Mouse (Mus musculus) left cerebral cortex, adult 6 months (tissue): ENCODE measurements around the gene Fbxo8. TPM values are rescaled to one million over a fixed set of nuclear protein-coding genes. Genes with fewer than 3 reads are reported as not detected.

ENCODE experiments used
- long read RNA-seq, 2 experiments: library from polyadenylated mRNA; unstranded; transcript quantifications; one replicate each; pipeline ENCODE4 v2.0.0; 2019 to 2020
- polyA plus RNA-seq: library from polyadenylated mRNA; unstranded; fragments of <200 nt; fragmentation: Nextera tagmentation; gene quantifications from 2 replicates; pipeline ENCODE4 v1.2.3, GENCODE M21; 2021

Gene Fbxo8
- 16.6 and 23.4 TPM in 2 replicates for polyA plus RNA-seq
- long read RNA-seq, experiment 1, transcript Fbxo8-201 (6 exons, 3,571 nt): major isoform, 63 of 94 reads
- long read RNA-seq, experiment 1, partial matches to known transcripts: 1 of 94 reads
- long read RNA-seq, experiment 1, other reads (novel, unspliced or antisense): 23 of 94 reads
- long read RNA-seq, experiment 2, transcript Fbxo8-201 (6 exons, 3,571 nt): major isoform, 17 of 29 reads
- long read RNA-seq, experiment 2, partial matches to known transcripts: 1 of 29 reads
- long read RNA-seq, experiment 2, other reads (novel, unspliced or antisense): 10 of 29 reads

DNA sequence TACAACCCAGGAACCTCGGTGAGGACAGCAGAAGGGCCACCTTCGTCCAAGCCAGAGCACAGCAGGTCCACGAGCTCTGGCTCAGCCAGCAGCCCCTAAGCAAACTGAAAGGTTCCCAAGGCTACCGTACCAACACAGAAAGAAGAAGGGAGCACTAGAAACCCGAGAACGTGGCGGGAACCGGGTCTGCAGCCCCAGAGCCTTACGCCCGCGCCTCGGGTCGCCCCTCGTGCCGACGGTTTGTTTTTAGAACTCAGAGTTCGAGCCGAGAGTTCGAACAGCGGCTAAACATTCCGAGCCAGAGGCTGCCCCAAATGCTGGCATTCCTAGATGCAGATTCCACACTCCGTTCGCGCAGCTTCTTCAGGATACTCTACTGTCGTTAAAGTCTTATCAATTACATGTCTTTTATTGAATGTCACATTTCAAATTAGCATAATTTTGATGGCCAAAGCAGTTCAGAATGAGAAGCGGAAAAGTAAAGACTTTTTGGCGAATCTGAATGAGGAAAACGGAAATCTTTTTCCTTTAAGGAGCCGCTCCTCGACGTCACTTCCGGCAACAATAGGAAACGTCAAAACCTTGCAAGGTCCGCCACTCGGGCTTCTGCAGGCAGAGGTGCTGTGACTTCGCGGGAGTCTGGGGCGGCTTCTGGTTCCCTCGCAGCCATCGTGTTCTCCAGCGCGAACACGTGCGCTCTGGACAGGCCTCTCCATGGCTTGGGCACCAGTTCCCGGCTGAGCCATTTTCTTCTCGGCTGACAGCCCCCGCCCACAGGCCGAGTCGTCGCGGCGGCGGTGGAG lies at the start of gene Fbxo8, which contains the start of gene Cep44:
Gene Fbxo8, plus strand, starts transcription at position 533 of the 803 bp plus-strand sequence.
Gene Cep44, minus strand, starts transcription at position 490 of the 803 bp plus-strand sequence.

Other genes with a start within 250 kb of the Fbxo8 start
- 6.8 TPM in 2 replicates for gene Cep44, start within 50 bp of the Fbxo8 start, polyA plus RNA-seq